Mouse (Mus musculus) small intestine, adult 2 months (tissue): ENCODE data around the gene Dock3.

Experiments used
- CTCF ChIP-seq: fragments of 200-500 bp; IDR thresholded peaks from 2 replicates; pipeline ENCODE4 v1.5.1; 2012; ENCODE audit warnings: low read depth, mild to moderate bottlenecking, control low read depth, inconsistent platforms, low read length, moderate library complexity, mixed read lengths; ENCODE audit not compliant: insufficient replicate concordance, insufficient read length; ENCODE audit errors: extremely low read depth
- POLR2A ChIP-seq: fragments of 200-500 bp; IDR thresholded peaks from 2 replicates; pipeline ENCODE4 v1.6.1; 2012; ENCODE audit warnings: low read depth, mild to moderate bottlenecking, control low read depth, inconsistent platforms, low read length, moderate library complexity

- TF ChIP-seq CTCF: no peak
- no peak for TF ChIP-seq POLR2A
Measured at GRCm38 (mm10) chr9:106903791-106904134, 327.9 kb downstream of the Dock3 start.
